Mouse (Mus musculus) lung, adult 2 months (tissue): Measurements from ENCODE around the gene Slc43a2. TPM values are rescaled to one million over a fixed set of nuclear protein-coding genes. Genes with fewer than 3 reads are reported as not detected.

ENCODE experiments used
- DNase-seq: peaks from one replicate; pipeline ENCODE4 v3.0.0; 2022
- H3K4me1 ChIP-seq: fragments of 200-500 bp; 2 replicates; pipeline ENCODE4 v1.6.1; 2011; ENCODE audit warnings: low read length; ENCODE audit not compliant: control insufficient read depth, insufficient read depth
- H3K4me3 ChIP-seq: fragments of 200-500 bp; replicated peaks from 2 replicates; pipeline ENCODE3; 2011; ENCODE audit warnings: low read depth, mild to moderate bottlenecking, control low read depth, low read length; ENCODE audit errors: extremely low read depth
- CTCF ChIP-seq: fragments of 200-500 bp; IDR thresholded peaks from 2 replicates; pipeline ENCODE4 v1.5.1; 2011; ENCODE audit warnings: mild to moderate bottlenecking, low read length, control low read depth; ENCODE audit not compliant: insufficient read depth
- POLR2A ChIP-seq: fragments of 200-500 bp; IDR thresholded peaks from 2 replicates; pipeline ENCODE4 v1.6.1; 2011; ENCODE audit warnings: low read depth, mild to moderate bottlenecking, control low read depth, low read length, borderline replicate concordance; ENCODE audit errors: extremely low read depth
- WGBS: fragments of 180-500 bp; shearing (Covaris S2); methylation state at CpG from one replicate; pipeline ENCODE4 v1.1.7; 2018; 5-methylcytosine and 5-hydroxymethylcytosine counted together
- polyA plus RNA-seq: library from polyadenylated mRNA; depleted of rRNA; stranded (reverse); fragments of >200 nt; gene quantifications from 2 replicates; pipeline ENCODE4 v1.2.3, GENCODE M21; 2012

Slc43a2 gene
- polyA plus RNA-seq, 1 experiment, result 68.2 TPM

GRCm38 (mm10) chr11:75561410-75561791 is 29.9 kb downstream of the Slc43a2 start:
- no peak overlapping the region for H3K4me3 ChIP-seq
- no peak for DNase-seq
- TF ChIP-seq POLR2A (no peak), CTCF (no peak)
- peaks cover 16% of the 10 kb centered on the region for H3K4me1 ChIP-seq
- WGBS, result 79% methylated on average over 5 of the region's 5 CpGs

GRCm38 (mm10) chr11:75562840-75563239 is 31.3 kb downstream of the Slc43a2 start:
- WGBS, result 82% methylated on average over 8 of the region's 8 CpGs
- peaks cover 22% of the 10 kb centered on the region for H3K4me1 ChIP-seq
- H3K4me3 ChIP-seq, result no peak overlapping the region
- TF ChIP-seq CTCF, result no peak
- TF ChIP-seq POLR2A, result no peak
- no peak for DNase-seq

GRCm38 (mm10) chr11:75563851-75564548 is 32.5 kb downstream of the Slc43a2 start:
- TF ChIP-seq POLR2A, result no peak
- no peak for TF ChIP-seq CTCF
- WGBS, result 40% methylated on average over 18 of the region's 18 CpGs

GRCm38 (mm10) chr11:75565849-75566248 is 34.4 kb downstream of the Slc43a2 start:
- 32% methylated on average over 2 of the region's 2 CpGs for WGBS
- no peak for TF ChIP-seq POLR2A
- no peak for TF ChIP-seq CTCF
- peaks cover 28% of the 10 kb centered on the region for H3K4me1 ChIP-seq
- DNase-seq, result peak; percentile 59
- H3K4me3 ChIP-seq, result no peak overlapping the region

More at GRCm38 (mm10) chr11:75563851-75564548, 32.5 kb downstream of the Slc43a2 start:
- peak; percentile 58 for DNase-seq
- Histone ChIP-seq H3K4me3 (no peak overlapping the region), H3K4me1 (peaks cover 22% of the 10 kb centered on the region)

- peak; percentile 27 for DNase-seq
Measured at GRCm38 (mm10) chr11:75566276-75567196, 35.0 kb downstream of the Slc43a2 start.

GRCm38 (mm10) chr11:75567346-75568114 is 36.0 kb downstream of the Slc43a2 start:
- 47% methylated on average over 9 of the region's 9 CpGs for WGBS
- TF ChIP-seq CTCF, result no peak
- TF ChIP-seq POLR2A, result no peak
- Histone ChIP-seq H3K4me3 (no peak overlapping the region), H3K4me1 (peaks cover 35% of the 10 kb centered on the region)
- peak; percentile 3 for DNase-seq

More at GRCm38 (mm10) chr11:75566276-75567196, 35.0 kb downstream of the Slc43a2 start:
- TF ChIP-seq POLR2A, result 0 out of 2 replicates have a peak, but pooled peaks have one; percentile 2
- TF ChIP-seq CTCF, result no peak
- WGBS, result 58% methylated on average over 13 of the region's 13 CpGs
- Histone ChIP-seq H3K4me1 (peaks cover 30% of the 10 kb centered on the region), H3K4me3 (no peak overlapping the region)

- no peak for DNase-seq
- H3K4me3 ChIP-seq, result no peak overlapping the region
- 87% methylated on average over 6 of the region's 6 CpGs for WGBS
Measured at GRCm38 (mm10) chr11:75568115-75568511, 36.6 kb downstream of the Slc43a2 start.

GRCm38 (mm10) chr11:75568962-75569361 is 37.5 kb downstream of the Slc43a2 start:
- 93% methylated on average over 12 of the region's 12 CpGs for WGBS
- peak; percentile 6 for DNase-seq
- peaks cover 32% of the 10 kb centered on the region for H3K4me1 ChIP-seq
- TF ChIP-seq CTCF (no peak), POLR2A (no peak)
- no peak overlapping the region for H3K4me3 ChIP-seq

More at GRCm38 (mm10) chr11:75568115-75568511, 36.6 kb downstream of the Slc43a2 start:
- TF ChIP-seq POLR2A (no peak), CTCF (no peak)
- H3K4me1 ChIP-seq, result peaks cover 36% of the 10 kb centered on the region

- no peak for DNase-seq
- TF ChIP-seq CTCF, result no peak
- TF ChIP-seq POLR2A, result no peak
- WGBS, result 81% methylated on average over 17 of the region's 17 CpGs
- Histone ChIP-seq H3K4me3 (no peak overlapping the region), H3K4me1 (peaks cover 27% of the 10 kb centered on the region)
Measured at GRCm38 (mm10) chr11:75570375-75571125, 39.1 kb downstream of the Slc43a2 start.
